Mouse (Mus musculus) skeletal muscle tissue, adult 2 months (tissue): ENCODE measurements around the gene Coq4.

Experiments
- DNase-seq: peaks from one replicate; pipeline ENCODE4 v3.0.0-alpha.2; 2012; ENCODE audit warnings: low read depth, low spot score

The Coq4 gene

GRCm38 (mm10) chr2:29792772-29793487, 5.6 kb downstream of the Coq4 start:
- no peak for DNase-seq

- DNase-seq: peak; percentile 78
These were observed 15.0 kb downstream of the Coq4 start, which contains the start of gene Slc27a4 for GRCm38 (mm10) chr2:29802075-29802826. Slc27a4 (plus strand) TSS chr2:29802634.

- no peak for DNase-seq
These were observed 15.5 kb downstream of the Coq4 start for GRCm38 (mm10) chr2:29802827-29803201.

- DNase-seq: no peak
These were observed 16.1 kb downstream of the Coq4 start for GRCm38 (mm10) chr2:29803400-29803831.

GRCm38 (mm10) chr2:29815678-29816371, 28.5 kb downstream of the Coq4 start:
- no peak for DNase-seq

GRCm38 (mm10) chr2:29817426-29818232, 30.3 kb downstream of the Coq4 start:
- peak; percentile 60 for DNase-seq

- no peak for DNase-seq
These were observed 32.1 kb downstream of the Coq4 start for GRCm38 (mm10) chr2:29819363-29819762.

- DNase-seq: no peak
These were observed 32.9 kb downstream of the Coq4 start, which contains the start of gene Urm1 for GRCm38 (mm10) chr2:29820025-29820817. Urm1 (plus strand) TSS chr2:29820075.

GRCm38 (mm10) chr2:29826318-29826925, 39.1 kb downstream of the Coq4 start:
- no peak for DNase-seq

GRCm38 (mm10) chr2:29826926-29827708, 39.8 kb downstream of the Coq4 start:
- DNase-seq: peak; percentile 94

- DNase-seq: no peak
These were observed 40.4 kb downstream of the Coq4 start for GRCm38 (mm10) chr2:29827709-29828024.

GRCm38 (mm10) chr2:29831106-29831505, 43.8 kb downstream of the Coq4 start:
- DNase-seq: no peak

GRCm38 (mm10) chr2:29833796-29834195, 46.5 kb downstream of the Coq4 start:
- DNase-seq: no peak

- DNase-seq: no peak
These were observed 48.2 kb downstream of the Coq4 start for GRCm38 (mm10) chr2:29835391-29835899.

- DNase-seq: no peak
These were observed 52.2 kb downstream of the Coq4 start for GRCm38 (mm10) chr2:29839460-29839859.

- DNase-seq: no peak
These were observed 56.2 kb downstream of the Coq4 start for GRCm38 (mm10) chr2:29843231-29844105.

- DNase-seq: no peak
These were observed 56.8 kb downstream of the Coq4 start for GRCm38 (mm10) chr2:29844115-29844514.

- DNase-seq: no peak
These were observed 57.4 kb downstream of the Coq4 start for GRCm38 (mm10) chr2:29844661-29845060.
